Mouse (Mus musculus) MN1 (cell line): Measurements from ENCODE around the gene Hspb1.

Source experiments
- DNase-seq: peaks from one replicate; pipeline ENCODE4 v3.0.0-alpha.2; 2016; ENCODE audit warnings: low spot score

Hspb1 gene

GRCm38 (mm10) chr5:135887675-135888102, at the start of gene Hspb1:
TSS of gene Hspb1 (plus strand) at chr5:135887919.
- no peak for DNase-seq

GRCm38 (mm10) chr5:135841651-135842050, 46.1 kb upstream of the Hspb1 start:
- DNase-seq = peak; percentile 62

GRCm38 (mm10) chr5:135843418-135843817, 44.3 kb upstream of the Hspb1 start:
- no peak for DNase-seq

GRCm38 (mm10) chr5:135845676-135846320, 41.9 kb upstream of the Hspb1 start:
- no peak for DNase-seq

- no peak for DNase-seq
Observed at GRCm38 (mm10) chr5:135847460-135847859, 40.3 kb upstream of the Hspb1 start.

GRCm38 (mm10) chr5:135847881-135848280, 39.8 kb upstream of the Hspb1 start:
- no peak for DNase-seq

GRCm38 (mm10) chr5:135851024-135851423, 36.7 kb upstream of the Hspb1 start:
- DNase-seq = peak; percentile 91

GRCm38 (mm10) chr5:135851481-135851880, 36.2 kb upstream of the Hspb1 start:
- no peak for DNase-seq

GRCm38 (mm10) chr5:135852421-135852820, 35.3 kb upstream of the Hspb1 start:
- DNase-seq = no peak

- no peak for DNase-seq
Observed at GRCm38 (mm10) chr5:135853731-135854130, 34.0 kb upstream of the Hspb1 start.

GRCm38 (mm10) chr5:135855156-135855555, 32.6 kb upstream of the Hspb1 start:
- DNase-seq = peak; percentile 83

GRCm38 (mm10) chr5:135866662-135867061, 21.1 kb upstream of the Hspb1 start:
- no peak for DNase-seq

GRCm38 (mm10) chr5:135867637-135868593, 19.8 kb upstream of the Hspb1 start:
- DNase-seq = no peak

- no peak for DNase-seq
Observed at GRCm38 (mm10) chr5:135868653-135869052, 19.1 kb upstream of the Hspb1 start.

GRCm38 (mm10) chr5:135869661-135870423, 17.9 kb upstream of the Hspb1 start:
- no peak for DNase-seq

- no peak for DNase-seq
Observed at GRCm38 (mm10) chr5:135870505-135870904, 17.2 kb upstream of the Hspb1 start.

GRCm38 (mm10) chr5:135872996-135873395, 14.7 kb upstream of the Hspb1 start:
- DNase-seq = no peak

GRCm38 (mm10) chr5:135873753-135874152, 14.0 kb upstream of the Hspb1 start:
- DNase-seq = no peak

GRCm38 (mm10) chr5:135877180-135877579, 10.5 kb upstream of the Hspb1 start:
- peak; percentile 88 for DNase-seq

GRCm38 (mm10) chr5:135877831-135878231, 9.9 kb upstream of the Hspb1 start:
- peak; percentile 91 for DNase-seq

- peak; percentile 96 for DNase-seq
Observed at GRCm38 (mm10) chr5:135879449-135880158, 8.1 kb upstream of the Hspb1 start.

GRCm38 (mm10) chr5:135884641-135885040, 3.1 kb upstream of the Hspb1 start:
- DNase-seq = peak; percentile 72
